ENCODE assay signal across 22 mouse cellular contexts in genomic region chr13:78656766-78657165, GRCm38 (mm10).
A peak's percentile ranks its signal among the peaks of the same experiment; 100 is the strongest.
DNase-seq lines count a peak whose midpoint lies in the region; ATAC-seq and TF ChIP-seq lines count a peak whose summit lies in the region.
"Had no signal": no experiment of that assay in that cellular context is flagged by ENCODE, and none has a peak within 500 bp of the region (broad histone marks: within the 10 kb centered on the region; RNA-seq: fewer than 3 reads in every experiment).

No protein-coding gene starts in this region.

- no peak for TF ChIP-seq CTCF in left cerebral cortex, adult 2 months (IDR thresholded peaks at IDR 0.05)
- TF ChIP-seq CTCF in bone marrow macrophage, adult 2 months (IDR thresholded peaks at IDR 0.05; ENCODE audit: low read depth, low read length), result no peak

- H3K27ac ChIP-seq in left cerebral cortex, adult 2 months, result peak overlapping the region; percentile 65
- peak overlapping the region; percentile 68 for H3K27ac ChIP-seq in bone marrow macrophage, adult 2 months (ENCODE audit: insufficient read depth, low read depth, low read length)
- H3K27ac ChIP-seq: forebrain, embryonic 10.5 days; forebrain, embryonic 13.5 days; gastrocnemius, adult 2 months; hindbrain, embryonic 12.5 days; hindbrain, embryonic 15.5 days had no signal

- no peak overlapping the region for H3K4me3 ChIP-seq in left cerebral cortex, adult 2 months
- H3K4me3 ChIP-seq in bone marrow macrophage, adult 2 months (ENCODE audit: insufficient read depth, low read length), result no peak overlapping the region
- H3K4me3 ChIP-seq: forebrain, embryonic 10.5 days; forebrain, embryonic 13.5 days; gastrocnemius, adult 2 months; hindbrain, embryonic 12.5 days; hindbrain, embryonic 15.5 days had no signal

- DNase-seq in frontal cortex, postnatal 25 days (ENCODE audit: low spot score in 2 of 2), result no peak
- DNase-seq in left cerebral cortex, adult 2 months (ENCODE audit: extremely low spot score in 1 of 2, low spot score in 2 of 2), result no peak
- no peak for DNase-seq in left cerebral cortex, postnatal 4 days
- DNase-seq in telencephalon, adult 2 months (ENCODE audit: low read depth, low spot score), result peak; percentile 66
- DNase-seq in urinary bladder, postnatal 10 days (ENCODE audit: low spot score), result no peak
- DNase-seq: adrenal gland, adult 8-10 months; adrenal gland, postnatal 25 days; cerebellum, adult 11 months; cerebellum, adult 2 months; cerebellum, postnatal 10 days; cerebellum, postnatal 36 days; gastrocnemius, adult 2 months; gastrocnemius, postnatal 14 days; heart, adult 11 months had no signal

- H3K4me1 ChIP-seq in bone marrow macrophage, adult 2 months (ENCODE audit: control insufficient read depth, insufficient read depth, low read length), result peaks cover 9% of the 10 kb centered on the region
- H3K4me1 ChIP-seq: forebrain, embryonic 13.5 days; hindbrain, embryonic 12.5 days; hindbrain, embryonic 15.5 days had no signal

- no peak for TF ChIP-seq POLR2A in bone marrow macrophage, adult 2 months (IDR thresholded peaks at IDR 0.05; ENCODE audit: borderline replicate concordance, low read depth, low read length)

- peak; percentile 78 for ATAC-seq in frontal cortex, adult (ENCODE audit: low TSS enrichment)
- ATAC-seq: activated CD4-positive, CD25-positive, alpha-beta regulatory T cell, adult 4 months; forebrain, embryonic 13.5 days; forebrain, embryonic 16.5 days had no signal

- intact Hi-C loops in left cerebral cortex, adult 2 months (cut with DNase I), result loop anchor here (5.0 to 10.0 kb wide), 6 partner anchors 134 to 1958 kb away; no protein-coding TSS in a partner anchor
- intact Hi-C loops in left cerebral cortex, postnatal 4 days (cut with DNase I), result no loop called here
